Mouse (Mus musculus) kidney, postnatal 0 days (tissue): ENCODE results near the gene Grk2. TPM values are rescaled to one million over a fixed set of nuclear protein-coding genes. Genes with fewer than 3 reads are reported as not detected.

Experiments used
- ATAC-seq: fragments of 200-750 bp; cut with Nextera tagmentation; replicated peaks from 2 replicates; pipeline ENCODE4 v1.8.0; 2017; ENCODE audit warnings: low read depth, moderate number of reproducible peaks, moderate TSS enrichment, moderate library complexity; ENCODE audit not compliant: low FRiP score
- DNase-seq: peaks from one replicate; pipeline ENCODE4 v3.0.0-alpha.2; 2016; ENCODE audit warnings: low spot score
- H3K27ac ChIP-seq: fragments of 300-500 bp; sonication (generic); 2 replicates; pipeline ENCODE4 v1.5.1; 2014; ENCODE audit warnings: mild to moderate bottlenecking
- H3K27me3 ChIP-seq: fragments of 300-500 bp; sonication (generic); 2 replicates; pipeline ENCODE4 v1.6.1; 2014; ENCODE audit warnings: low read length, mixed read lengths; ENCODE audit not compliant: insufficient read depth
- H3K36me3 ChIP-seq: fragments of 300-500 bp; sonication (generic); 2 replicates; pipeline ENCODE4 v1.6.1; 2014; ENCODE audit warnings: low read length, mixed read lengths; ENCODE audit not compliant: insufficient read depth
- H3K4me1 ChIP-seq: fragments of 300-500 bp; sonication (generic); replicated peaks from 2 replicates; pipeline ENCODE4 v1.6.1; 2014; ENCODE audit warnings: antibody characterized with exemption, low read length, mixed read lengths; ENCODE audit not compliant: insufficient read depth
- H3K4me2 ChIP-seq: fragments of 300-500 bp; sonication (generic); 2 replicates; pipeline ENCODE4 v1.6.1; 2014; ENCODE audit warnings: mild to moderate bottlenecking, low read length, moderate library complexity, mixed read lengths
- H3K4me3 ChIP-seq: fragments of 300-500 bp; sonication (generic); replicated peaks from 2 replicates; pipeline ENCODE4 v1.5.1; 2014; ENCODE audit warnings: low read depth, low read length
- H3K9ac ChIP-seq: fragments of 300-500 bp; sonication (generic); 2 replicates; pipeline ENCODE4 v1.6.1; 2014; ENCODE audit warnings: low read depth, low read length
- H3K9me3 ChIP-seq: fragments of 300-500 bp; sonication (generic); replicated peaks from 2 replicates; pipeline ENCODE4 v1.6.1; 2016; ENCODE audit warnings: low read length, inconsistent platforms, mixed read lengths
- CTCF ChIP-seq: IDR thresholded peaks from 2 replicates; pipeline ENCODE4 v1.5.1; 2016; ENCODE audit warnings: antibody characterized with exemption, low read depth, mild to moderate bottlenecking, moderate library complexity
- WGBS: fragments of 180-500 bp; shearing (Covaris S2); extraction: QIAGEN DNeasy Blood & Tissue Kit; methylation state at CpG from one replicate; pipeline ENCODE4 v1.1.7; 2014; 5-methylcytosine and 5-hydroxymethylcytosine counted together
- polyA plus RNA-seq: library from polyadenylated mRNA; unstranded; fragments of >200 nt; fragmentation: Nextera tagmentation; extraction: Ambion mirVana; gene quantifications from 2 replicates; pipeline ENCODE4 v1.2.1, GENCODE M21; 2015

Gene Grk2
- polyA plus RNA-seq, 1 experiment from 2014 or later, result 14.4 TPM

DNA sequence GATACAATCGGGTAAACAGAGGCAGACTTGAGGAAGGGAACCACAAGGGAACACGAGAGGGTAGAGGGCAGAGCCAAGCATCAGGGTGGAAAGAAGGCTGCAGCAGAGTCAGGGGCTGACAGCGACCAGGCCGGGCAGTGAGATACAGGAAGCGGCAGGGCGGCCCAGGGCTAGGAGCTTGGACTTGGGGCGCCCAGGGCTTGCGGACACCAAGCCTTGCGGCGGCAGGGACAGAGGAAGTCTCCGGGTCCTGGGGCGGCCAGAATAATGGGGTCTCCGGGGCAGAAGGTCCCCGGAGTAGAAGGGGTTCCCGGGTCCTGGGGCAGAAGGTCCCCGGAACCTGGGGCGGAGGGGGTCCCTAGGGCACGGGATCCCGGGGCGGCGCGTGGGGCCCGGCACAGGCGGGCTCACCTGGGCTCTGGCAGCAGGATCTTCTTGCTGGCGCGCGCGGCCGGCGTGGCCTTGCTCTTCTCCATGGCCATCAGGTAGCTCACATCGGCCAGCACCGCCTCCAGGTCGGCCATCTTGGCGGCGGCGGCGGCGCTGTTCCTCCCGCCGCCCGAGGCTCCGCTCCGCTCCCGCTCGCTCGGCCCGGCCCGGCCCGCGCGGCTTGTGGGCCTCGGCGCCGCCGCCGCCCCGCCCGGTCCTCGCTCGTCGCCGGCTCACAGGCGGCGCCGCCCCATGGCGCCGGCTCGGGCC is 382 bp downstream of the Grk2 start:
- under 1% methylated on average over 51 of the region's 68 CpGs for WGBS
- no peaks in the 10 kb centered on the region for H3K36me3 ChIP-seq
- peak overlapping the region; percentile 97 for H3K9ac ChIP-seq
- H3K4me3 ChIP-seq, result peak overlapping the region; percentile 94
- ATAC-seq, result peak; percentile 58
- H3K27me3 ChIP-seq, result no peaks in the 10 kb centered on the region
- peak; percentile 2; the same call in 1 of the 2 replicates for TF ChIP-seq CTCF
- peak; percentile 65 for DNase-seq
- H3K27ac ChIP-seq, result peak overlapping the region; percentile 92
- H3K4me1 ChIP-seq, result peaks cover 45% of the 10 kb centered on the region
- no peaks in the 10 kb centered on the region for H3K9me3 ChIP-seq
- H3K4me2 ChIP-seq, result peak overlapping the region; percentile 60

DNA sequence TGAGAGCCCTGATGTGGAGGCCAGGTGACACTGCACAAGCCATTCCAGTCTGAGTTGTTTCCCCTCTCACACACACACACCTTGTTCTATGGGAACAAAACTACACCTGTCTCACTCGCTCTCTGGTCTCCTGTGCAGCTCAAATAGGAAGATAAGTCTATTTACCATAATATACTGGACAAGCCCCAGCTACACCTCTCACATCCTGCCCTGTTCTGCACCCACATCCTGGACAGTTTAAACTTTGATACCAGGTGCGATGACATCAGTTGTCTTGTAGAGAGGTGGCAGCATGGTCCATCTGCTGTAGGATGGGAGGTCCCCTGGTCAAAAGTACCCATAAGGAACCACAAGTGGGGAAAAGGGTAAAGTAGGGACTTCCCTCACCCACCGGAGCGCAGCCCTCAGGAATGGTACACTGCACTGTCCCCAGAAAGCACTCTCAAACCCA is 1.1 kb downstream of the Grk2 start:
- H3K4me3 ChIP-seq, result peak overlapping the region; percentile 94
- peak overlapping the region; percentile 36; the same call in 1 of the 2 replicates for H3K27ac ChIP-seq
- peak overlapping the region; percentile 97; the same call in 1 of the 2 replicates for H3K9ac ChIP-seq
- H3K36me3 ChIP-seq, result no peaks in the 10 kb centered on the region
- no peak for TF ChIP-seq CTCF
- peak overlapping the region; percentile 60 for H3K4me2 ChIP-seq
- H3K4me1 ChIP-seq, result peaks cover 52% of the 10 kb centered on the region
- H3K9me3 ChIP-seq, result no peaks in the 10 kb centered on the region
- DNase-seq (no peak), ATAC-seq (no peak; the same call in 1 of the 2 replicates)
- H3K27me3 ChIP-seq, result no peaks in the 10 kb centered on the region
- WGBS, result 30% methylated on average over 4 of the region's 4 CpGs

GRCm38 (mm10) chr19:4304251-4304821 is 1.7 kb downstream of the Grk2 start:
- Histone ChIP-seq H3K36me3 (no peaks in the 10 kb centered on the region), H3K4me3 (peak overlapping the region; percentile 94), H3K9me3 (no peaks in the 10 kb centered on the region), H3K4me2 (peak overlapping the region; percentile 60), H3K9ac (peak overlapping the region; percentile 97; the same call in 1 of the 2 replicates), H3K4me1 (peaks cover 52% of the 10 kb centered on the region), H3K27ac (peak overlapping the region; percentile 36; the same call in 1 of the 2 replicates), H3K27me3 (no peaks in the 10 kb centered on the region)
- no peak for TF ChIP-seq CTCF
- no peak for DNase-seq
- 68% methylated on average over 5 of the region's 5 CpGs for WGBS
- ATAC-seq, result no peak

GRCm38 (mm10) chr19:4303640-4303995 is 2.4 kb downstream of the Grk2 start:
- no peaks in the 10 kb centered on the region for H3K9me3 ChIP-seq
- no peak overlapping the region for H3K4me3 ChIP-seq
- no peak overlapping the region for H3K9ac ChIP-seq
- no peak overlapping the region for H3K27ac ChIP-seq
- TF ChIP-seq CTCF, result no peak
- WGBS, result 95% methylated on average over 5 of the region's 5 CpGs
- H3K4me2 ChIP-seq, result no peak overlapping the region
- ATAC-seq (no peak), DNase-seq (no peak)
- no peaks in the 10 kb centered on the region for H3K36me3 ChIP-seq
- H3K27me3 ChIP-seq, result no peaks in the 10 kb centered on the region
- peaks cover 52% of the 10 kb centered on the region for H3K4me1 ChIP-seq

GRCm38 (mm10) chr19:4302936-4303639 is 2.9 kb downstream of the Grk2 start:
- ATAC-seq, result no peak

More at GRCm38 (mm10) chr19:4302936-4303639, 2.9 kb downstream of the Grk2 start:
- TF ChIP-seq CTCF, result no peak
- DNase-seq, result no peak
- Histone ChIP-seq H3K4me3 (no peak overlapping the region), H3K9me3 (no peaks in the 10 kb centered on the region), H3K4me1 (peaks cover 52% of the 10 kb centered on the region), H3K9ac (peak overlapping the region; percentile 36; the same call in 1 of the 2 replicates), H3K27me3 (no peaks in the 10 kb centered on the region), H3K4me2 (peak overlapping the region; percentile 47), H3K36me3 (no peaks in the 10 kb centered on the region), H3K27ac (peak overlapping the region; percentile 85; the same call in 1 of the 2 replicates)
- WGBS, result 61% methylated on average over 7 of the region's 7 CpGs
